Mouse (Mus musculus): ENCODE data around the gene Fam161b. TPM values are rescaled to one million over a fixed set of nuclear protein-coding genes. Genes with fewer than 3 reads are reported as not detected.
"Not testable (repeated sequence)": the region's sequence is repeated elsewhere in the genome, so short reads cannot be mapped to it uniquely, and the experiment has no call there.

The Fam161b gene
- total RNA-seq, 2 experiments from 2014 or later, result 0.96 to 1.4 TPM

- no peak for DNase-seq (ENCODE audit: low spot score in 2 of 2)
Observed at GRCm38 (mm10) chr12:84384644-84385081, 23.0 kb upstream of the Fam161b start.

- no peak for DNase-seq (ENCODE audit: low spot score in 2 of 2)
Observed at GRCm38 (mm10) chr12:84382369-84382768, 20.7 kb upstream of the Fam161b start.

- DNase-seq (ENCODE audit: low spot score in 2 of 2), result no peak
Observed at GRCm38 (mm10) chr12:84373831-84374481, 12.3 kb upstream of the Fam161b start.

- no peak for DNase-seq (ENCODE audit: low spot score in 2 of 2)
Observed at GRCm38 (mm10) chr12:84371647-84372046, 10.0 kb upstream of the Fam161b start.

- no peak for DNase-seq (ENCODE audit: low spot score in 2 of 2)
Observed at GRCm38 (mm10) chr12:84366971-84367370, 5.3 kb upstream of the Fam161b start.

- DNase-seq (ENCODE audit: low spot score in 2 of 2), result no peak
Observed at GRCm38 (mm10) chr12:84365137-84365536, 3.5 kb upstream of the Fam161b start.

- DNase-seq (ENCODE audit: low spot score in 2 of 2), result no peak
Observed at GRCm38 (mm10) chr12:84364291-84364690, 2.7 kb upstream of the Fam161b start.

GRCm38 (mm10) chr12:84362872-84363271 is 1.2 kb upstream of the Fam161b start:
- DNase-seq (ENCODE audit: low spot score in 2 of 2), result no peak

GRCm38 (mm10) chr12:84358699-84359098 is 2.9 kb downstream of the Fam161b start:
- not testable (repeated sequence) for DNase-seq (ENCODE audit: low spot score in 2 of 2)

- no peak for DNase-seq (ENCODE audit: low spot score in 2 of 2)
Observed at GRCm38 (mm10) chr12:84347192-84347591, 14.4 kb downstream of the Fam161b start.

- DNase-seq (ENCODE audit: low spot score in 2 of 2), result no peak
Observed at GRCm38 (mm10) chr12:84336963-84337625, 24.5 kb downstream of the Fam161b start.

- no peak for DNase-seq (ENCODE audit: low spot score in 2 of 2)
Observed at GRCm38 (mm10) chr12:84327111-84327512, 34.5 kb downstream of the Fam161b start.

GRCm38 (mm10) chr12:84316721-84317621 is 44.7 kb downstream of the Fam161b start, which contains the start of gene Zfp410:
TSS of gene Zfp410 (plus strand) at chr12:84316852.
- DNase-seq (ENCODE audit: low spot score in 2 of 2), result peak; percentile 64 to 86

- DNase-seq (ENCODE audit: low spot score in 2 of 2), result no peak
Observed at GRCm38 (mm10) chr12:84316006-84316405, 45.6 kb downstream of the Fam161b start.

- no peak for DNase-seq (ENCODE audit: low spot score in 2 of 2)
Observed at GRCm38 (mm10) chr12:84311306-84311705, 50.3 kb downstream of the Fam161b start.

GRCm38 (mm10) chr12:84304554-84304953 is 57.1 kb downstream of the Fam161b start:
- DNase-seq (ENCODE audit: low spot score in 2 of 2), result no peak

- no peak for DNase-seq (ENCODE audit: low spot score in 2 of 2)
Observed at GRCm38 (mm10) chr12:84304101-84304500, 57.5 kb downstream of the Fam161b start.

- DNase-seq (ENCODE audit: low spot score in 2 of 2), result no peak
Observed at GRCm38 (mm10) chr12:84299265-84299664, 62.4 kb downstream of the Fam161b start.

- DNase-seq (ENCODE audit: low spot score in 2 of 2), result no peak
Observed at GRCm38 (mm10) chr12:84297851-84298250, 63.8 kb downstream of the Fam161b start.
